Mouse (Mus musculus) spleen, adult 2 months (tissue): Measurements from ENCODE around the gene Spocd1. TPM values are rescaled to one million over a fixed set of nuclear protein-coding genes. Genes with fewer than 3 reads are reported as not detected.
A peak's percentile ranks its signal among the peaks of the same experiment; 100 is the strongest.

Experiments
- DNase-seq, 2 experiments: peaks; one replicate each; pipeline versions ENCODE4 v3.0.0 to v3.0.0-alpha.2; 2012 to 2021; ENCODE audit warnings: low spot score in 2 of 2, low read depth in 1 of 2
- H3K27ac ChIP-seq: fragments of 200-500 bp; 2 replicates; pipeline ENCODE4 v1.5.1; 2012; ENCODE audit warnings: low read length, inconsistent platforms; ENCODE audit not compliant: insufficient read depth
- H3K27me3 ChIP-seq: fragments of 200-500 bp; 2 replicates; pipeline ENCODE4 v1.6.1; 2012; ENCODE audit warnings: mild to moderate bottlenecking, moderate library complexity, low read length, inconsistent platforms; ENCODE audit not compliant: control insufficient read depth, insufficient read depth
- H3K36me3 ChIP-seq: fragments of 200-500 bp; 2 replicates; pipeline ENCODE4 v1.6.1; 2012; ENCODE audit warnings: mild to moderate bottlenecking, low read length, inconsistent platforms; ENCODE audit not compliant: control insufficient read depth, insufficient read depth
- H3K4me1 ChIP-seq: fragments of 200-500 bp; 2 replicates; pipeline ENCODE4 v1.6.1; 2011; ENCODE audit warnings: inconsistent platforms; ENCODE audit not compliant: control insufficient read depth, insufficient read depth, insufficient read length
- H3K4me3 ChIP-seq: fragments of 200-500 bp; 2 replicates; pipeline ENCODE4 v1.5.1; 2011; ENCODE audit warnings: mild to moderate bottlenecking, inconsistent platforms; ENCODE audit not compliant: insufficient read depth, insufficient read length; ENCODE audit errors: extremely low read depth
- CTCF ChIP-seq: fragments of 200-500 bp; IDR thresholded peaks from 2 replicates; pipeline ENCODE4 v1.5.1; 2011; ENCODE audit warnings: mild to moderate bottlenecking, inconsistent platforms; ENCODE audit not compliant: insufficient read depth, insufficient read length, insufficient replicate concordance; ENCODE audit errors: extremely low read depth
- POLR2A ChIP-seq: fragments of 200-500 bp; IDR thresholded peaks from 2 replicates; pipeline ENCODE4 v1.6.1; 2011; ENCODE audit warnings: low read depth, low read length, inconsistent platforms
- WGBS: fragments of 180-500 bp; shearing (Covaris S2); methylation state at CpG from one replicate; pipeline ENCODE4 v1.1.7; 2018; 5-methylcytosine and 5-hydroxymethylcytosine counted together
- polyA plus RNA-seq: library from polyadenylated mRNA; depleted of rRNA; stranded (reverse); fragments of >200 nt; gene quantifications from 2 replicates; pipeline ENCODE4 v1.2.3, GENCODE M21; 2012

Spocd1 gene
- polyA plus RNA-seq, 1 experiment, result 0.07 TPM

GRCm38 (mm10) chr4:129908836-129909235 lies 20.2 kb upstream of the Spocd1 start:
- no peak for DNase-seq
- Histone ChIP-seq H3K36me3 (no peaks in the 10 kb centered on the region), H3K27me3 (no peaks in the 10 kb centered on the region), H3K27ac (peak overlapping the region; percentile 85), H3K4me3 (no peak overlapping the region), H3K4me1 (peaks cover 42% of the 10 kb centered on the region; the same call in 1 of the 2 replicates)
- WGBS, result 25% methylated on average over 3 of the region's 3 CpGs
- TF ChIP-seq POLR2A (no peak), CTCF (no peak)

- TF ChIP-seq CTCF (no peak), POLR2A (no peak; the same call in 1 of the 2 replicates)
- peaks cover 45% of the 10 kb centered on the region; the same call in 1 of the 2 replicates for H3K4me1 ChIP-seq
- H3K4me3 ChIP-seq, result no peak overlapping the region
- H3K27ac ChIP-seq, result peak overlapping the region; percentile 85
- H3K27me3 ChIP-seq, result no peaks in the 10 kb centered on the region
- WGBS, result 3% methylated on average over 4 of the region's 4 CpGs
- no peaks in the 10 kb centered on the region for H3K36me3 ChIP-seq
- peak; percentile 37 to 59 for DNase-seq
These were observed 19.8 kb upstream of the Spocd1 start for GRCm38 (mm10) chr4:129909261-129909731.

GRCm38 (mm10) chr4:129912998-129913397 lies 16.1 kb upstream of the Spocd1 start:
- H3K27ac ChIP-seq, result peak overlapping the region; percentile 90
- H3K36me3 ChIP-seq, result no peaks in the 10 kb centered on the region
- 48% methylated on average over 3 of the region's 3 CpGs for WGBS
- TF ChIP-seq CTCF (no peak), POLR2A (no peak)
- H3K27me3 ChIP-seq, result no peaks in the 10 kb centered on the region
- DNase-seq, result no peak
- H3K4me3 ChIP-seq, result no peak overlapping the region
- peaks cover 50% of the 10 kb centered on the region for H3K4me1 ChIP-seq

- H3K4me3 ChIP-seq, result peak overlapping the region; percentile 31; the same call in 1 of the 2 replicates
- 2% methylated on average over 16 of the region's 16 CpGs for WGBS
- no peaks in the 10 kb centered on the region for H3K27me3 ChIP-seq
- DNase-seq, result peak in 1 of 2 experiments; percentile 63
- TF ChIP-seq CTCF (no peak), POLR2A (peak; percentile 2; the same call in 1 of the 2 replicates)
- peaks cover 49% of the 10 kb centered on the region for H3K4me1 ChIP-seq
- H3K27ac ChIP-seq, result peak overlapping the region; percentile 94
- H3K36me3 ChIP-seq, result no peaks in the 10 kb centered on the region
These were observed 15.0 kb upstream of the Spocd1 start for GRCm38 (mm10) chr4:129913761-129914644.

- no peaks in the 10 kb centered on the region for H3K27me3 ChIP-seq
- no peaks in the 10 kb centered on the region for H3K36me3 ChIP-seq
- no peak overlapping the region for H3K4me3 ChIP-seq
- TF ChIP-seq POLR2A (no peak), CTCF (no peak)
- peaks cover 42% of the 10 kb centered on the region for H3K4me1 ChIP-seq
- 59% methylated on average over 4 of the region's 4 CpGs for WGBS
- DNase-seq, result no peak
- peak overlapping the region; percentile 94 for H3K27ac ChIP-seq
These were observed 14.4 kb upstream of the Spocd1 start for GRCm38 (mm10) chr4:129914686-129915085.

- no peak overlapping the region for H3K4me3 ChIP-seq
- 84% methylated on average over 7 of the region's 7 CpGs for WGBS
- H3K4me1 ChIP-seq, result peaks cover 37% of the 10 kb centered on the region
- TF ChIP-seq CTCF, result no peak
- TF ChIP-seq POLR2A, result no peak
- no peak overlapping the region for H3K27ac ChIP-seq
- H3K27me3 ChIP-seq, result no peaks in the 10 kb centered on the region
- DNase-seq, result no peak
- no peaks in the 10 kb centered on the region for H3K36me3 ChIP-seq
These were observed 13.6 kb upstream of the Spocd1 start for GRCm38 (mm10) chr4:129915349-129915988.

- 51% methylated on average over 2 of the region's 2 CpGs for WGBS
- H3K27ac ChIP-seq, result peak overlapping the region; percentile 16; the same call in 1 of the 2 replicates
- TF ChIP-seq CTCF (no peak), POLR2A (no peak)
- H3K4me3 ChIP-seq, result no peak overlapping the region
- H3K4me1 ChIP-seq, result peaks cover 30% of the 10 kb centered on the region
- no peaks in the 10 kb centered on the region for H3K36me3 ChIP-seq
- DNase-seq, result no peak
- no peaks in the 10 kb centered on the region for H3K27me3 ChIP-seq
These were observed 12.9 kb upstream of the Spocd1 start for GRCm38 (mm10) chr4:129916159-129916558.
